Mouse (Mus musculus) frontal cortex, postnatal 10 days (tissue): Measurements from ENCODE around the gene Olfr1293-ps.

Experiments
- DNase-seq, 2 experiments: peaks; one replicate each; pipeline ENCODE4 v3.0.0; 2022; ENCODE audit warnings: low spot score in 2 of 2, mixed read lengths in 1 of 2

Gene Olfr1293-ps

DNA sequence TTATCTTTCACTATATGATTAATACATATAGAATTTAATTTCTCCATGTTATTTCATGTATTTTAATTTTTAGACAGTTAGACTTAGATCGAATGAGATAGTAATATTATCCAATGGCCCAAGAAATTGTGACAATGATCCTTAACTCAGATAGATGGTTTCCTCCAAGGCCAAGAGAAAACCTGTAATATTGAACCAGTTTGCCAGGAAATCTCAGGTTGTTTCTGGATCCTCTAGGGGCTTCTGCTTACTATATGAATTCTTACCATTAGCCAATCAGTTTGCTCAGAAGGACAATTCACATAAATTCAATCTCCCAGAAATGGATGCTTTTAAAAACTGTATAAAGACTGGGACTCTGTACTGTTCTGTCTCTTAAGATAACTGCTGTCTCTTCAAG is at the start of gene Olfr1293-ps:
TSS of gene Olfr1293-ps (plus strand) at position 301 of the 400 bp plus-strand sequence.
- DNase-seq, result no peak

GRCm38 (mm10) chr2:111480519-111480918 is 44.5 kb upstream of the Olfr1293-ps start, which contains the start of gene Olfr1289:
Olfr1289 (plus strand) TSS chr2:111480819.
- DNase-seq, result no peak

GRCm38 (mm10) chr2:111493729-111494128 is 31.3 kb upstream of the Olfr1293-ps start, which contains the start of gene Olfr1290:
Olfr1290 (minus strand) TSS chr2:111493829.
- DNase-seq, result no peak

DNA sequence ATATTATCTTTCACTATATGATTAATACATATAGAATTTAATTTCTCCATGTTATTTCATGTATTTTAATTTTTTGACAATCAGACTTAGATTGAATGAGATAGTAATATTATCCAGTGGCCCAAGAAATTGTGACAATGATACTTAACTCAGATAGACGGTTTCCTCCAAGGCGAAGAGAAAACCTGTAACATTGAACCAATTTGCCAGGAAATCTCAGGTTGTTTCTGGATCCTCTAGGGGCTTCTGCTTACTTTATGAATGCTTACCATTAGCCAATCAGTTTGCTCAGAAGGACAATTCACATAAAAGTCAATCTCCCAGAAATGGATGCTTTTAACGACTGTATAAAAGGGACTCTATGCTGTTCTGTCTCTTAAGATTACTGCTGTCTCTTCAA is 28.1 kb upstream of the Olfr1293-ps start, which contains the start of gene Olfr1291-ps1:
TSS of gene Olfr1291-ps1 (plus strand) at position 301 of the 400 bp plus-strand sequence.
- DNase-seq, result no peak

DNA sequence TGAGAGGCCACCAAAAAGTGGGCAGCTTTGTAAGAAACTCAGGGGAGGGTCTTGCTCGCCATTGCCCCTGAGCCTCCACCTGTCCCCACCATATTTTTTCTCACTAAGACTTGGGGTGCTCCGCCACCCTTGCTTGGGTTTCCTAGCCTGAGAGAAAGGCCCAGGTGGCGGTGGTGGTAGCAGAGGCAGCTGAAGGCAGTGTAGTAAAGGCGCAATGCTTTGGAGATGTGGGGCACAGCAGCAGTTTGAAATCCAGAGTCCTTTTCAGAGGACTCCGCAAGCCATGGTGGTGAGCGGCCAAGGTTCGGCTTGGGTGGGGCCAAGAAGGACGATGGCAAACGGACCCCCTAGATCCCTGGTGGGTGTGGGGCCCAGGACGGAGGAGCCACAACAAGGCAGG is 7.6 kb upstream of the Olfr1293-ps start:
- DNase-seq, result no peak

DNA sequence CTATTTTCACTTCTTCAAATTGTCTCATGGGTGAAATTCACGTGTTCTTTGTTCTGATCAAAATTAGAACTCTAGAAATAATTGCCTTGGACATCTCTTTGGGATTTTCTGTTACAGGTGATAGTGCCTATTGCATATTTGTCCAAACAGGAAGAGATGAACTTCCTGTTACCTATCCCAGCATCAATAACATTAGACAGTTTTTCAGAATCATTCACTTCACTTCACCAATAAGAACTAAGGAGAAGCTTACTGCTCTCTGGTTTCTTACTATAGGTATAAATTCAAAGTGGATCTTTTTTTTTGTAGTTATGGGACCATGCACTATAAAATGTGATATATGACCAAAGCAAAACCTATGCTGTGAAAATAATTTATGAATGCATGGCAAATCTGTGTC is 15.2 kb downstream of the Olfr1293-ps start, which contains the start of gene Olfr1294:
TSS of gene Olfr1294 (minus strand) at position 101 of the 400 bp plus-strand sequence.
- DNase-seq, result no peak

- DNase-seq, result no peak
Measured at GRCm38 (mm10) chr2:111569581-111569980, 44.6 kb downstream of the Olfr1293-ps start, which contains the start of gene Olfr1295. Olfr1295 (minus strand) TSS chr2:111569681.
